Mouse (Mus musculus) stomach, postnatal 0 days (tissue): ENCODE measurements around the gene Sdsl.

Experiments used
- CTCF ChIP-seq: IDR thresholded peaks from 2 replicates; pipeline ENCODE4 v1.5.1; 2016; ENCODE audit warnings: antibody characterized with exemption, low read depth, mild to moderate bottlenecking, moderate library complexity
- EP300 ChIP-seq: optimal IDR thresholded peaks from 2 replicates; pipeline ENCODE3; 2016; ENCODE audit warnings: antibody characterized with exemption

- TF ChIP-seq CTCF (no peak), EP300 (no peak)
Measured at GRCm38 (mm10) chr5:120427451-120427938, 45.1 kb downstream of the Sdsl start.
